Mouse (Mus musculus) erythroid progenitor cell, adult 5-6 weeks (primary cell): ENCODE results near the gene Tiprl. TPM values are rescaled to one million over a fixed set of nuclear protein-coding genes. Genes with fewer than 3 reads are reported as not detected.

Experiments
- ATAC-seq: replicated peaks from 2 replicates; pipeline ENCODE4 v1.8.0; 2016; ENCODE audit warnings: moderate number of reproducible peaks, mild to moderate bottlenecking, moderate TSS enrichment, inconsistent platforms; ENCODE audit not compliant: poor library complexity, low FRiP score, severe bottlenecking
- total RNA-seq, 2 experiments: library from RNA; stranded (forward) in 1 of 2; stranded (reverse) in 1 of 2; fragments of 150-400 nt in 1 of 2; fragments of 186-747, 209-891 nt in 1 of 2; gene quantifications; 2 replicates each; pipeline versions ENCODE4 v1.2.3 to v1.2.4; 2015 to 2017; ENCODE audit warnings: low replicate concordance in 2 of 2

Gene Tiprl
- total RNA-seq (2015; ENCODE audit: low replicate concordance): 23.8 and 31.9 TPM in 2 replicates
- 27.5 and 53.9 TPM in 2 replicates for total RNA-seq (2017; ENCODE audit: low replicate concordance)

DNA sequence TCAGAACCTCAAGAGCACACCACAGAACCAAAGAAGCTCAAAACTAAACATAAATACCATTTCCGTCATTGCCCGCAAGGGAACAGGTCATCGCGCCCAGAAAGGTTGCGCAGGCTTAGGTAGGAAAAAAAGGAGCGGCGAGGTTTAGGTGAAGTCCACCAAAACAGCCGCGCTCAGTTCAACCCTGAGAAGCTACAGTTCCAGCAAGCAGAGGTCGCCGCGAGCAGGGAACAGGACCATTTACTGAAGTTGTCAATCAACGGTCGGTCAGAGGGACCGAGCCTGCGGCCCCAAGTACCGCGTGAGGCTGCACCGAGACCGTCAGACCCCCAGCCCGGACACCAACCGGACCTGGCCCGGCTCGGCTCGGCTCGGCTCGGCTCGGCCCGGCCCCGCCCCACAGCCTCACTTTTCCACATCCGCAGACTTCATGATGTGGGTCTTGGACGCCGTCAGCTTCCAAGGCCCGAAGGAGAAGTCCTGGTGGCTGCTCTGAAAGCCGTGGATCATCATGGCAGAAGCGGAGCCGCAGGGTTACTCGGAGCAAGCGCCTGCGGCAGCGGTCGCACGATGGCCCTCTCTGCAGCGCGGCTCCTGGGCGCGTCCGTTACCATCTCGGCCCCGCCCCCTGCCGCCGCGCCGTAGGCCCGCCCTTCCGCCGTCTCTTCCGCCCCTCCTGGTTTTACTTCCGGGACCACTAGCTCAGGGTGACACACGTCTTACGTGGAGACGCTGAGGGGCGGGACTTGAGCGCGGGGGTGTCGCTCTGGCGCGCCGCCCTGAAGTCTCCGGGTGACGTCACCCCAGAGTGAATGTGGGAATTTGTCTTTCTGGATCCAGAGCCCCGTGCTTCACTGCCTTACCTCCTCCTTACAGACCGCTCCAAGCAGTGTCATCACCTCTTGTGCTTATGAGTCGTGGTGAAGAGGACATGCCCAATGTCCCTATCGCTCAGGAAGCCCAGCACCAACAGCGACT, at the start of gene Tiprl:
Gene Tiprl (minus strand): TSS at position 676 of the 978 bp plus-strand sequence.
- ATAC-seq: peak; percentile 98

DNA sequence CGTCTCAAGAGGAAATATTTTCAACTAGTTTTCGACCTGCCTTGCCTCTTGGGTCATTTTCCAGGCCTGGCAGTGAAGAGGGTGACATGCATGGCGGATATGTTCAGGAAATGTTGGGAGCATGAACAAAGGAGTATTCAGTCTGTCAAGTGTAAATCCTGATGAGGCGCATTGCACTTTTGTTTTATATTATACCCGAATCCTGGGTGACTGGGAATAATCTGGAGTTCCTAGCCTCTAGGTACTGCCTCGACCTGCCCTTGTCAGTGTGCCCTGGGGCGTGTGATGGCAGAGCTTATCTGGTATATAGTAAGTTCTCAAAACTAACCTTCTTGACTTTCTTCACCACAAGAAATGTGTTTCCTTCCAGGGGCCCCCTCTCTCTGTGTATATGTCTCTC, 47.3 kb upstream of the Tiprl start:
- ATAC-seq: 0 out of 2 replicates have a peak, but pooled peaks have one; percentile 19

DNA sequence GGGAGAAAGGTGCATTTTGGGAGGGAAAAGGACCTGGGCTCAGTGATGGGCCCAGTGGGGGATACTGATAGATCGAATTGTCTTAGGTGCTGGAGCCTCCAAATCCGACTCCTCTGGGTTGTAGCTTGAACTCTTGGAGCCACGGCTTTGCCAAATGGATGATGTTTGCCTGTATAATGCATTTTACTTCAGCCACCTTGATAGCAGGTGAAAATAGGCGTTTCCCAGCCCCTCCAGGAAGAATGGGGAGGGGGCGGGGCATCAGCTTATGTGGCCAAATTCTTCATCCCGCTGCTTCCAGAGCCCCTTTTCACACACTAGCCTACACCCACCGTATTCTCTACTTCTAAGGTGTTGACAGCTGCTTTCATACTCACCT, 46.2 kb upstream of the Tiprl start:
- ATAC-seq: no peak

DNA sequence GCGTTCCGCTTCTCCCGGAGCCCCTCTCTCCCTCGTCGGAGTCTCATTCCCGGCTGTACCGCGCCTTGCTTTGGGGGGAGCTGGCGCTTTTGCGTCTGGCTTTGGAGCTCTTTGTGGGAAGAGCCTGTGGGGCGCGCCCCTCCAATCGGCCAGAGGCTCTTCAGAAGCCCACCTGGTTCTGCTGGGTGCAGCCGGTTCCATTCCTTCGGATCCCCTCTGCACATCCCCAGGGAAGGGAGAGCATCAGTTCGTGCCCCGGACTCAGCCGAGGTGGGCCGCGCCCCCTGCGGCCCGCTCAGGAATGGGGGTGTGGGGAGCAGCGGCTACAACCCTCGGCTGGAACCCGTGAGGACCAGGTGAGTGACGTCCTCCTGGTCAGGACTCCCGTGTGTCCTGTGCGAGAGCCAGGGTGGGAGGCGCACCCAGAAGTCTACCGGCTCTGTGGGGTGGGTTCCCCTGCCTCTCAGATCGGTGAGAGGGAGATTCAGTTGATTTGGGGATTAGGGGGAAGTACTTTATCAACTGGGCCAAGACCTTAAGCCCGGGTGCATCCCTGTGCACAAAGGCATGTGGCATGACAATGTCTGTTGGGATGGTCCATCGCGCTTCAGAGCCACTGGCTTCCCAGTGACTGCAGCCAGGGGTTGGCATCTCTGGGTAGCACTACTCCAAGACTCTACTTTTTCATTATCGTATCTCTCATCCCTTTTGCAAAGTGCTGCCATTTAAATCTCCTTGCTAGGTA, 45.6 kb upstream of the Tiprl start:
- no peak for ATAC-seq

DNA sequence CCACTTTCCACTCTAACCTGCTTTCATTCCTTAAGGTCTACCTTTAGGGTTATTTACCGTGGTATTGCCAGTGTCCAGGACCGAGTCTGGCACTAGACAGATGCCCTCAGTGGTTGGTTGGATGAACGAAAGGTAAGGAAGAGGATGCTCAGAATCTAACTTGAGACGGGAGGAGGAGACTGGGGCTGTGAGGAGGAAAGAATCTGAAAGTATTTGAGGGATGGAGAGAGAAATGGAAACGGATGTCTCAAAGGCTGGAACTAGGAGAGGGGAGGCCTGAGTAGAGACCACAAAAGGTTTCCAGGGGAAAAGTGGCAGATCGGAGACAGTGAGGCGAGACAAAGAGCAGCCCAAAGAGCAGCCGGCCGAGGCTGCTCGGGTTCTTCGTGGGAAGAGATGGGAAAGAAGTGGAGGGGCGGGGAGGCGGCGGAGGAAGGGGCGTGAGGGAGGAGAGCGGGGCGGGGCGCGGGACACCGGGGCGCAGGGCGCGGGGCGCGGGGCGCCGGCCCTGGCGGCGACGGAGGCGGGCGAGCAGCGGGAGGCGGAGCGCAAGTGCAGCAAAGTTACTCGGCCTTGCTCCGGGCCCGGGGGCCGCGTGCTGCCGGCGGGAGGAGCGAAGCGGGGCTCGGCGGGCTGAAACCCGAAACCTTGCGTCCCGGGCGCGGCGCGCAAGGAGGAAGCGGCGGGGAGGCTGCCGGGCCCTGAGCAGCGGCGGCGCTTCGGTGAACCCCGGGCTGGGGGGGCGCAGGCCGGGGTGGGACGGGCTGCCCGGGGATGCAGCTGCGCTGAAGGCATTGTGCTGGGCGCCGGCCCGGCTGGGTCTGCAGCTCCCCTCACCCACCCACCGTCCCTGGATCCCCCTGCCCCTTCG, 44.8 kb upstream of the Tiprl start:
- ATAC-seq: no peak

DNA sequence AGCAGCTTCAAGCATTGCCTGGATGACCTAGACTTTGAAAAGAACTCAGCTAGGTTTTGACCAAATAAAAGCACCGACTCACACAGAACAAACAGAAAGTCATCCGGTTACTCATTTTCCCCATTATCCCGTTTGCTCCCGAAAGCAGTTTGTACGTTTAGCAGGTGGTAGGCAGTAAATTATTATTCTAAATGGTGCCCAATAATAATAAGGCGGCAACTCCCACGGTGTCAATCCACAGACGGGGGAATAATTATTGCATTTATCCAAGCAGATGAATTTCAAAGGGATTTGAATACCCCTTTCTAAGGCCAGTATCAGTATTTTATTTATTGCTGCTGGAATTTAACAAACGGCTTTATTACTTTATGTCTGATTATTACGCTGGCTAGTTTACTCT, 43.9 kb upstream of the Tiprl start:
- ATAC-seq: no peak

DNA sequence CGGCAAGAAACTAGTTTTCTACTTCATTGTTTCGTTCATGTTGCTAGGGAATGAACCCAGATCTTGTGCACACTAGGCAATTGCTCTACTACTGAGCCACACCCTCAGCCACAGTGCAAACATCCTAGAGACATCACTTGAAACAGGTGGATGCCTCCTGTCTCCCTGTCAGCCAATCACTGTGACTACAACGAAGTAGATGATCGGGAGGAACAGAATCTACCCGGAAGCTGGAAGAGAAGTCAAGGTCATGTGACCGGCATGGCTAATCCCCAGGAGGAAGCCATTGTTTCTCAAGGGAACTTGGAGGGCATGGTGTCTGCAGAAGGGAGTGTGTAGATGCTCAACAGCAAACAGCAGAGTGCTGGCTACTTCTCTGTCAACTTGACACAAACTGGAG, 38.1 kb upstream of the Tiprl start:
- no peak for ATAC-seq

DNA sequence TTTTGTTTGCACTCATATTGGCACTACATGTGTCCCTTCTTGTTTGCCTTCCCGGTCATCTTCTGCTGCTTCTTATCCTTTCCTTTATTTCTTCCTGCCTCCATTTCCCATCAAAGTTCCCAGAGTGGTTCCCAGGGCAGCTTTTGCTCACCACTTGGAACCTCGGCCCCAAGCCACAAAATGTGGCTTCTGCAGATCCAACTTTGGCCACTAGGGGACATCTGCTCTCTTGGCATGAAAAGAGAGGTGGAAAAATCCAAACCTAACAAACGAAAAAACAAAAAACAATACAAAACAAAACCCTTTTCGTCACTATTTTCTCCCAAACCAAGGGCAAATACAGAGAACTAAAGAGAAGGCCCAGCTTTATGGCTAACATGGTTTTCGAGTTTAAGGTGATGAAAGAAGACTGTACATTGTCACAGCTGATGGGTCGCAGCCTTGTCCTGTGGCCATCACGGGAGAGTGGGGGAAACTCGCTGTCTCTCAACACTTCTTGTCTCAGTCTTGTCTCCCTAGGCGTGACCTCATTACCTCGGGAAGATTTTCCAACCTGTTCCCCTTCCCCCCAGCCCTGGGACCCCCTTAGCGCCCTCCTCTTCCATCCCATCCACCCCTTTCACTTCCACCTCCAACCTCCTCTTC, 15.4 kb upstream of the Tiprl start:
- ATAC-seq: peak; percentile 54; the same call in 1 of the 2 replicates

DNA sequence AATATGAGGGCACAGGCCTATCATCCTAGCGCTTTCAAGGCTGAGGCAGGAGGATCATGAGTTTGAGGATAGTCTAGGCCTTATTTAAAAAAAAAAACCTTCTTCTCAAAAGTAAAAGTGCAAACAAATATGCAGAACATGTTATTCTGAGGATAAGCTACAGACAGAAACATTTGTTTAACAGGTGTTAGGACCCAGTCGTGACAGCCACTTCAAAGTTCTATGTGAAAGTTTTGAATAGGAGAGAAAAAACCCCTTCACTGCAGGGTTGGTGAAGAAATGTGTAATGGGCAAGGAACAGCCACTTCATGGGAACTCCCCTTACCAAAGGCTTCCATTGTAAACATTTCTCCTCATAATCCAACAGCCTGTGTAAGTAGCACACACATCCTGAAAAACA, 13.8 kb upstream of the Tiprl start:
- no peak for ATAC-seq

DNA sequence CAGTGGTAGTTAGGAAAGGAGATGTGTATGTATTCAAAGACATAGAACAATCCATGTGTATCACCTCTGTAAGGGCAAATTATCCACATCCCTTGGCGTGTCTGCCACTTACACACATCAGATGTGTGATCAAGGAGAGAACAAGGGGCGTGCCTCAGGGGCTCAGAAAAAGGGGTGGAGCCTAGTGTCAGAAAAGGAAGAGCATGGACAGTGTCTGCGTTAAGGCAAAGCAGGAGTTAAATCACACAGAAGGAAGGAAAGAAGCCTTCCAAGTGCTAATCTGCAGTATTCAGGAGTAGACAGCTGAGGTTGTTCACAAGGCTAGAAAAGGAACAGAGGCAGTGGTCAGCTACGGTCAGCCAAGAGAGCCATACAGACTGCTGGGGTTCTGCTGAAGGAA, 12.0 kb upstream of the Tiprl start:
- ATAC-seq: no peak

DNA sequence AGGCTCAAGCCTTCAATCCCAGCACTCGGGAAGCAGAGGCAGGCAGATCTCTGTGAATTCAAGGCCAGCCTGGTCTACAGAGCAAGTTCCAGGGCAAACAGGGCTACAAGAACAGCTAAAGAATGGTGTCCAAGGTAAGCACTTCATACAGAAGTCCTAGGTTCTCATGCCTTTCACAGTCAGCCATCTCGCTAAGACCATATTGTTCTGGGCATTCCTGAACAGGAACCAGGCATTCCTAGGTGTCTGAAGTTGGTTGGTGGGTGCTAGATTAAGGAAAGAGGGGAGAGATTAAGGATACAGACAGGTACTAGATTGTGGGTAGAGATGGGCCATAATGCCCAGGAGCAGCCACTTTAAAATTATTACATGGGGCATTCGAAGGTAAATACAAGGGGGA, 11.0 kb upstream of the Tiprl start:
- no peak for ATAC-seq

DNA sequence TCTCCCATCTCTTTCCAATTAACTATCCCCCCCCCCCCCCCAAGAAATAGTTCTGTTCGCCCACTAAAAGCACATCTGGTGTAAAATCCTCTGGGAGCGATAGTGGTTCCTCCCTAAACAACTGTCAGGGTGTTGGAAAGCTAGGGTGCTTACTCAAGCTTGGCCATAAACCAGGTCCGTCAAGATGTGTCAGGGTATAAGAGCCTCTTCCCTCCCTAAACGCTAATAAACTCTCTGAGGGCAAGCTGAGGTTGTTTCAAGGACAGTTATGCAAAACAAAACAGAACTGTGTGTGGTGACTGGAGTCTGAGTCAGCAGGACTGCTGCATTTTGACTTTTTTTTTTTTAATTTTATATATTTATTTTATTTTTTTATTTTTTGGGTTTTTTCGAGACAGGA, 10.3 kb upstream of the Tiprl start:
- ATAC-seq: no peak

DNA sequence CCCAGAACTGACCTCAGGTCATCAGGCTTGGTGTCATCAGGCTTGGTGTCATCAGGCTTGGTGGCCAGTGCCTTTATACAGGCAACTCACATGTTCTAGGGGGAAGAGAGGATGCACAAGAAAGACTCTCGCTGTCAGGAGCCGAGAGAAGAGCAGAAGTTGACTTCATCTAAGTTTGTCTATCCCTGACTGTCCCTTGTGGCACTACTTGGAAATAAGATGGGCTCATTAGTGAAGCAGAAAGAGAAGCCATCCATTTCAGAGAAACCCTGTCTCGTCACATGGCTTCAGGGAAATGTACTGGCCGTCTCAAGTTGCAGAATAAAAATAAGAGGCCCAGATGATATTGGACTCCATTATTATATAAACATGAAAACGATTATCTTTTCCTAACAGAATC, 9.8 kb upstream of the Tiprl start:
- ATAC-seq: no peak

DNA sequence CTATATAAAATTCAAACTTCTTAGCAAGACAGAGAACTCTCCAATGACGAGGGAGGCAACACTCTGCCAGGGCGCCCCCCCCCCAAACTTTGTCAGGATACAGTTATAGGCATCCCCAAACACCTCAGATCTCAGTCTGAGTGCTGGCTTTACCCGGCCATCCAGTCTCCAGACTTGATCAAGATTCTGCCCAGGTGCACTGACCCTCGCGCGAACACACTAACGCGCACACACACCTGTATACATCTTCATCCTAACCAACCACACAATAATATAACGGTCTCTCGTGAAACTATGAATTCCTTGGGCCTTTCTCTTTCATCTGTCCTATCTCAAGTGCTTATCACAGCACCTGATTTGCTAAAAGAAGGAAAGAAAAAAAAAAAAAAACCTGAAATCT, 950 bp downstream of the Tiprl start:
- ATAC-seq: no peak

DNA sequence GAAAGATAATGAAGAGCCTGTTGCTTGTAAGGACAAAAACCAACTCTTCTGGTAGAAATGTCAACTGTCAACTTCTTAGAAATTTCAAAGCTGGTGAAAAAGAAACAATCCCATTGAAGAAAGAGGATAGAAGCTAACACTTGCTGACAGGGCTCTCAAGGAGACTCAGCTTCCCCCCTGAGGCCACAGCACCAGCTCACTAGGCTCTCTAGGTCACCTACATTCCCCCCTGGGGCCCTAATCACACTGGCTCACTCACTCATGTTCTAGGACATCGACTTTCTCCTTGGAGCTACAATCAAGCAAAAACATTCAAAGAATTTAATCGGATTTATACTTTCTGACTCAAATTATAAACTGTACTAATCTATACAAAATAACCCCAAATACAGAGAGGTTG, 3.0 kb downstream of the Tiprl start:
- ATAC-seq: no peak

DNA sequence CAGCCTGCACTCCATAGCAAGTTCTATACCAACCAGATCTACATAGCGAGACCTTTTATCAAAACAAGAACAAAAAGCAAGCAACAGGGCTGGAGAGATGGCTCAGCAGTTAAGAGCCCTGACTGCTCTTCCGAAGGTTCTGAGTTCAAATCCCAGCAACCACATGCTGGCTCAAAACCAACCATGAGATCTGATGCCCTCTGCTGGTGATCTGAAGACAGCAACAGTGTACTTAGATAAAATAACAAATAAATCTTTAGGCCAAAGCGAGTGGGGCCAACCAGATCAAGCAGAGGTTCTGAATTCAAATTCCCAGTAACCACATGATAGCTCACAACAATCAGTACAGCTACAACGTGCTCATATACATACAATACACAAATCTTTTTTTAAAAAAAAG, 6.1 kb downstream of the Tiprl start:
- ATAC-seq: no peak

DNA sequence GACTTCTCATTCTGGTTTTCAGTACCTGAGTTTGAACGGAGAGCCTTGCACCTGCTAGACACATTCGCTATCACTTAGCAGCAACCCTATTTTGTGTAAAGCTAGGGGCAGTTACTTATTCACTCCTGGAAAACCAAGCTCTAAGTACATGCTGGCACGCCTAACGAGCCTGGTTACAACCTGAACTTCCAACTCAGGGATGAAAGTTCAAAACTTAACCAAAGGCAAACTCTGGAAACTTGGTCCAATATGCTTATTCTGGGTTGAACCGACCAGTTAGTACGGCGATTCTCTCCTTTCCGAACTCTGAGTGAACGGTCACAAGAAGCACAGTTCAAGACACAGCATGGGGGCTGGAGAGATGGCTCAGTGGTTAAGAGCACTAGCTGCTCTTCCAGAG, 7.2 kb downstream of the Tiprl start:
- ATAC-seq: no peak

DNA sequence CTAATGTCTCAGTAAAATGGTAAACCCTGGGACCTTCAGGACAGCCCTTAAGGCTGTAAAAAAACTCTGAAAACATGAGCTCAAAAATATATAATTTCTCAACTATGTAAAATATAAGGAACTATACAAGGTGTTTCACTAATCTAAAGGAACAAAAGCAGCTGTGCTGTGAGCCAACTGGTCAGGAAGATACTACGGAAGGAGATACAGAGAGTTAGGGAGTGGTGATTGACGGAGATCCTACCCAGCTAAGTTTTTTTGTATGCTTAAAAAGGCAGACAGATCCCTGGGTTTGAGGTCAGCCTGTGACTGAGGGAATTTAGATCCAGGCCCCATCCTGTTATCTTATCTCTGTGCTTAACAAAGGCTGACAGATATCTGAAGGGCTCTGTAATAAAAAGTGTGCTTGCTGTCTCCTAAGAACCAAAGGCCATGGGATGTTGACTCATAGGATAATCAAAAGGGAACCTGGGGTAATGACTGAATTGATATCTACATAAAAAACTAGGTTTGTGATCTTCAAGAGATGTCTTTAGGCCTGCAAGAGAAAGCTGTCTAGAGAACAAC, 19.7 kb downstream of the Tiprl start:
- no peak for ATAC-seq

DNA sequence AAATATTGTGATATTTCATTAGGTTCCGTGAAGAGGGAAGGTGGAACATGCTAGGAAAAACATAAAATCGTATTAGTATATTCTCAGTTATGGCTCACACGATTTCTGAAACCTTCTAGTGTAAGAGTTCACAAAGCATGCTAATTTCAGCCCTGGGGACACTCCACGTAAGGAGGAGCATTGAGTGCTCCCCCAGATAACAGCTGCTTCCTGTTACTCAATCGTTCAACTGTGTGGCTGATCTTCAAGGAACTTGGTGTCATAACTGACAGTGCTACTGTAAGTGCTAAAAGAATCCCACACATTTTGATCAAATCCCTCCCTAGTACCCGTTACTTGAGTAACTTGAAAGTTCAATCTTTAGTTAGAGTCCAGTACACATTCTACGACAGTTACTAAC, 21.0 kb downstream of the Tiprl start:
- ATAC-seq: no peak
